Mouse (Mus musculus) adipocyte (in vitro differentiated cells): Measurements from ENCODE around the gene Chmp5.

ENCODE experiments used
- DNase-seq: peaks from one replicate; pipeline ENCODE4 v3.0.0-alpha.2; 2016; ENCODE audit warnings: low spot score

The Chmp5 gene

GRCm38 (mm10) chr4:40946516-40947121 lies 1.6 kb upstream of the Chmp5 start:
- no peak for DNase-seq

DNA sequence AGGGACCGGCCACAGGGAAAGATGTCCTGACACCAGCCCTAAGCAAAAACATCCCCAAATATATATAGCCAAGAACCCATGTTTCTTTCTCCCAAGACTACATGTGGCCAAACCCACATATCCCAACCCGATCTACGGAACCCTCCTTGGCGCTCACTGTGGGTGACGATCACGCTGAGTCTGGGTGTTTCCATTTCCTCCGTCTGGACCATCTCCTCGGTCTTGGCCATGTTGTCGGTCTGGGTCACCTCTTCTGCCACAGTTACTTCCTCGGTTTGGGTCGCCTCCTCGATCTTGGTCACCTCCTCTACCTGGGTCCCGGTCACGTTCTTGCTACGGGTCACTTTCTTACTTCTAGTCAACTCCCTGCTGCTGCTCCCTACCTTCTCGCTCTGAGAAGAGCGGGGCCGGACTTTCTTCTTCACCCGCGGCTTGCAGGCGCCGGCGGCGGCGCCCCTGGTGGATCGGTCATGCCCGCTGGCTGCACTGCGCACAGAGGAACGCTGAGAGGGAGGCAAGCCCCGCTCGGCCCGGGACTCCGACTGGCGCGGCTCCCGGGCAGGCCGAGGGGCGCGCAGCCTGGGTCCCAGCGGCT lies 545 bp upstream of the Chmp5 start:
- peak; percentile 46 for DNase-seq

GRCm38 (mm10) chr4:40953521-40953920 lies 5.3 kb downstream of the Chmp5 start:
- no peak for DNase-seq

DNA sequence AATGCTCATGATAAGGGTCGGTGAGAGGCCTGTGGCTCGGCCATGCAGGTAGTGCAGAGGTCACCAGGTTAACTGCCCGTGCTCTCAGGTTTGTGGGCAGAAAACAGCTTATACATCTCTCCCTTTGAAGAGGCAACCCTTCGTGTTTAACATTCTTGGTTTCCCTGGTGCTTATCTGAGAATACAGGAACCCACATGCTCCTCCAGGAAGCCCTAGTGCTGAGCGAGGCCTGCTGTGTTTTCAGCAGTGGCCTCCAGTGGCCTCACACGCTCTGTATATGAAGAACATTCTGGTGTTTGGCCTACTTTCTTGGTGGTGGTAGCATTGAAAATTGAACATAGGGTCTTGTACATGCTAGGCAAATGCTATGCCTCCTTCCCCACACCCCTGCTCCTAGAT lies 7.7 kb downstream of the Chmp5 start:
- DNase-seq, result no peak

DNA sequence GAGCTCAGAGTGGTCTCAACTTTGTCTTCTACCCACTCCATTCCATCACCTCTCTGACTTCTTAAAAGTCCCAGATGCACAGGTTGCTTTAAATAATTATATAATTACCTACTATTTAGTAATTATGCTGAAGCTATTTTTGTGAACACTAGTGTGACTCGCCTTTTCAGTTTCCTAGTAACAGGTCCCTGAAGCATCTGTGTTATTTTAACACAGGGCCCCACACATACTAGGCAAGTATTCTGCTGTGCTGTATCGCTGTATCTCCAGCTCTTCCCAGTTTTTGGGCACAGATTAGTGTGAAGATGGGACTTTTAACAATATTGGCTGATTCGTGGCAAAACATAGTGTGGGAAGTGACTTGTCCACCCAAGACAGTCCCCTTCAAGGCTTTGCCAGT lies 15.3 kb downstream of the Chmp5 start:
- DNase-seq, result no peak

DNA sequence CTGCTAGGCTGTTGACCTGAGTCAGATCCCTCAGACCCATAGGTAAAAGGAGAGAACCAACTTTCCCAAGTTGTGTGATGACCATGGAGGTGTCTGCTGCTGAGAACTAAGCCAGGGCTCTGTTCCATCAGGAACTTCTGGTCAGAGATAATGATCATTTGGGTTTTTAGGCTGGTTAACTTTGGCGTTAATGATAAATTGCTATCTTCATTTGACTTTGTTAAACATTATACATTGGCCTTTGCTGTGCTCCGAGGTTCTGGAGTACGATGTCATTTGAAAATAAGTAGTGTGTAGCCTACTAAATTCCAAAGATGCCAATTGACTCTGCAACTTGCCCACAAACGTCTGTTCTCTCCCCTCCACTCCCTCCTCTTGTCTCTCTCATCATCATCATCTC lies 21.0 kb downstream of the Chmp5 start:
- DNase-seq, result no peak

GRCm38 (mm10) chr4:40969781-40970591 lies 21.8 kb downstream of the Chmp5 start:
- DNase-seq, result peak; percentile 22

GRCm38 (mm10) chr4:40970592-40970841 lies 22.3 kb downstream of the Chmp5 start:
- DNase-seq, result no peak

GRCm38 (mm10) chr4:40970842-40971701 lies 22.9 kb downstream of the Chmp5 start, which contains the start of gene Nfx1:
Gene Nfx1, plus strand, starts transcription at chr4:40970906.
- DNase-seq, result peak; percentile 96

- peak; percentile 40 for DNase-seq
These were observed 23.5 kb downstream of the Chmp5 start for GRCm38 (mm10) chr4:40971744-40972143.

DNA sequence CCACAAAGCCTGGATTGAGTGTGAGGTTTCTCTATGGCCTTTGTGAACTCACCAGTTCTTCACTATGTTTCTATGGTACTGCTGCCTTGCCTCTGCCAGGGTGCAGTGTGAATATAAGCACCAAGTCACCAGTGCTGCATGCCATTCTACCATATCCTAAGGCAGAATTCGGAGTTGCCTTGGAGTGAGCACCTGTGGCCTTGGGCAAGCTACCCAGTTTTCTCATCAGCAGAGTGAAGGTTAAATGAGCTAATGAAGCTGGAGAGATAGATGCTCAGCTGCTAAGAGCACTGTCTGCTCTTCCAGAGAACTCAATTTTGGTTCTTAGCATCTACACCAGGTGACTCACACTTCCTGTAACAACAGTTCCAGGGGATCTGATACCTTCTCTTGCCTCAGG lies 25.8 kb downstream of the Chmp5 start:
- DNase-seq, result no peak

DNA sequence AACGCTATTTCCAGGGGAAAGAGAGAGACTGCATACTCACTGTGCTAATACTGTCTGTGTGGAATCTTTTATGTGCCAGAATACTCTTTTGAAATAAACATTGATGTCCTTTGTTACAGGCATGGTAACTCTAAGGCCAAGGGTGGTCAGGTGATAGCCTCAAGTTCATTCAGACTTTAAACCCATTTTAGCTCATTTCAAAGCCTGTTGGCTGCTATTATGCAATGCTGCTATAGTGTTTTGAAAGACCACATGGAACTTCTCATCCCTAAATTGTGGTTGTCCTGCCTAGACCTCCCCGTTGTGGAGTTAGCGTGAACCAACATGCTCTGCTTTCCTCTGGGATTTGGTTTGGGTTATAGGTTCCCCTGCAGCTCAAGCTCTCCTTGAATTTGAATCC lies 27.5 kb downstream of the Chmp5 start:
- peak; percentile 30 for DNase-seq

GRCm38 (mm10) chr4:40976651-40977050 lies 28.4 kb downstream of the Chmp5 start:
- DNase-seq, result no peak

DNA sequence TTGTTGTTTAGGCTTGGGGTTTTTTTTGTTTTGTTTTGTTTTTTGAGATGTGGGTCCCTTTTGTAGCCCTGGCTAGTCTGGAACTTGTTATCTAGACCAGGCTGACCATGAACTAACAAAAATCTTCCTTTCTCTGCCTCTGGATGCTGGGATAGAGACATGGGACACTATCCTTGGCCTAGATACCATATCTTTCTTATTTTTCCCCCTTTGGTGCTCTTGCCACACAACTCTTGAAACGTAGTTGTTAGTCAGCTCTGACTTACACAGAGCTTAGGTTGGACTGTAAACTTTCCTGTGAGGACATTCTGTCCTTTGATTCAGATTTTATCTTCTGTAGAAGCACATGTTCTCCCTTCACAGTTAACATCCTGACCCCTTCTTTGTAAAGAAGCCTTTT lies 31.2 kb downstream of the Chmp5 start:
- no peak for DNase-seq

- DNase-seq, result peak; percentile 26
These were observed 34.3 kb downstream of the Chmp5 start for GRCm38 (mm10) chr4:40982486-40982885.

DNA sequence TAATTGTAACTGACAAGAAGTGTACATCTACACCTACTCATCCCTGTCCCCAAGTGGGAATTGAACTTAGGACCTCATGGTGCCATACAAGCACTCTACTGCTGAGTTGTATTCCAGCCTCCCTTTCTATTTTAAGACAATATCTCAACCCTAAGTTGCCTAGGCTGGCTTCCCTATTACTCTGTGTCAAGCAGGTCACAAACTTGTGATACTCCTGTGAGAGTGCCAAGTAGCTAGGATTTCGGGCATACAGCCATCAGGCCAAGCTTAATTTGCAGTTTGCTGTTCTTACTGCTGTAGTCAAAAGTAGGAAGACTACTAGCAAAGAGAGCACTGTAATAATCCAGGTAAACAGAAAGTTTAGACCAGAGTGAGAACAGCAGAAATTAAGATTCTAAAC lies 35.5 kb downstream of the Chmp5 start:
- DNase-seq, result peak; percentile 84

DNA sequence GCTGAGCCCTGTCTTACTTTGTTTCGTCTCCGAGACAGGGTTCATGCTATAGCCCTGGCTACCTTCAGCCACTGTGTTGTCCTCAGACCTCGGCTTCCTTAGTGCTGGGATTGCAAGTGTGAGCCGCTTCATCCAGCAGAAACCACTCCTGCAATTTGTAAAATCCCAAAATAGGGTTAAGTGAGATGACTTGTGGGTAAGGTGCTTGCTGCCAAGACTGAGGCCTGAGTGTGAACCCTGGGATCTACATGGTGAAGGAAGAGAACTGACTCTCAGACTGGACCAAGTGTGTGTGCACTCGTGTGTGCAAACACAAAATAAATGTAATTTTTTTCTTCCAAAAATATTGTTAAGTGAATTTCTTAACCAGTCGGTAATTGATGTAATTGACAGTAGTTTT lies 41.4 kb downstream of the Chmp5 start:
- no peak for DNase-seq

DNA sequence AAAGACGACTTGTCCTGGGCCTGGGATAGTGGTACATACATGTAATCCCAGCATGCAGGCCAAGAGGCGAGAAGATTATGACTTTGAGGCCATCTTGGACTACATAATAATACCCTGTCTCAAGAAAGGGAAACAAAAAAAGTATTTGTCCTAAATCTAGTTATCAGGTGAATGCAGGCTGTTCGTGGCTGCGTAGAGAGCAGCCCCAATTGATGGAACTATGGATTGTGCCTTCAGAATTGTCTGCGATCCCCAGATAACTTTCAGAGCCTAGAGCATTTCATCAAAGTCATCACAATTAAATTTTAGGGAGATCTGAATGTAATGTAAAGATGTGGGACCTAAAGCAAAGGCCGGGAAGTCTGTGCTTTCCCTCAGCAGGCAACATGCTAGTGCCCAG lies 48.1 kb downstream of the Chmp5 start:
- DNase-seq, result no peak

DNA sequence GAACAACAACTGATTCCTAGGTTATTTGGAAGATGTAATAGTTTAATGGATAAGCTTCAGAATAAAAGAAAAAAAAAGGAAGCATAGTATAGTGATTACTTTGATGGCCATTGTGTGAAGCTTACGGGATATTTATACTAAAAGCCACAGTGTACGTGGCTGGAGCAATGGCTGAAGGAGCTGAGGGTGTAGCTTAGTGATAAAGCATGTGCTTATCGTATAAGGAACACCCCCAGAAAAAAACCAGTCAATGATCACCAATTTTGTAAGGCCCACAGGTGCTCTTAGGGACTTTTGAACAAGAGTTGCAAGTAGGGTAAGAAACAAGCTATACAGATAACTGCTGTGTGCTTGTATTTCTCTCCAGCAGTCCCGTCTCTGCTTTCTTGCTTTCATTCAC lies 49.7 kb downstream of the Chmp5 start:
- no peak for DNase-seq

GRCm38 (mm10) chr4:41000271-41000670 lies 52.1 kb downstream of the Chmp5 start:
- no peak for DNase-seq

DNA sequence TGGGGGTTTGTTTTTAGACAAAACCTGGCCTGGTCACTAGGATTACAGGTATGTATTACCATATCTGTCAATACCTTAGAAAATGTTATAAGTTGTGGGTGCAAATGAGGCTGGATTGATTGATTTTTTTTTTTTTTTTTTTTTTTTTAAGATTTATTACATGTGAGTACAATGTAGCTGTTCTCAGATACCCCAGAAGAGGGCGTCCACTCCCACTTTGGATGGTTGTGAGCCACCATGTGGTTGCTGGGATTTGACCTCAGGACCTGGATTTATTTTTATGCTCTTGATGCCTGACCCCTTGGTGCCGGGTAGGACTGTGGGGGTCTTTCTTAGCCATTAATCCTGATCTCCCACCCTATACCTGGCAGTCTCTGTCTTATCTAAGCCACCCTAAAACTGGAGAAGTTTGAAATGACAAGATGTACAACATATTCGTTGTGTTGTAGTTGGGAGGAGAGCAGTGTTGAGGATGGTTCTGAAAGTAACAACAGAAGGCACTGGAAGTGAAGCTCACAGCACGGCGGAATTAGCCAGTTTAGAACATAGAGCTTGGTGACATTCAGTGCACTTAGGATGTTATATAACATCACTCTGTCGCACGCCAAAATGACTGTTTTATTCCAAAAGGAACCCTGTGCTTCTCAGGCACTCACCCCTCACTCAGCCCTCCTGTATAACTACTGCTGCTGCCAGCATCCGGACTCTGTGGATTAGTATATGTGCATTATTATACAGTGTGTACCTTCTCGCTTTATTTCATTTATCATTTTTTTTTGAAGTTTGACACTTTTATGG lies 52.8 kb downstream of the Chmp5 start:
- no peak for DNase-seq

GRCm38 (mm10) chr4:41013351-41013750 lies 65.1 kb downstream of the Chmp5 start:
- DNase-seq, result no peak
